Mouse (Mus musculus): Measurements from ENCODE around the gene Barx2.

GRCm38 (mm10) chr9:31910221-31910620 lies 3.0 kb downstream of the Barx2 start:
- TF ChIP-seq POLR2A (IDR thresholded peaks at IDR 0.05; ENCODE audit: low read depth, low read length) (no peak), CTCF (IDR thresholded peaks at IDR 0.05; ENCODE audit: borderline replicate concordance, insufficient read depth, low read length) (no peak)

Measured in embryonic fibroblast, embryonic 13.5 days (primary cell).